Mouse (Mus musculus): ENCODE data around the gene Isca2. TPM values are rescaled to one million over a fixed set of nuclear protein-coding genes. Genes with fewer than 3 reads are reported as not detected.

Isca2 gene
- polyA plus RNA-seq, 1 experiment from 2014 or later = 105 TPM

GRCm38 (mm10) chr12:84806726-84807125 is 33.7 kb downstream of the Isca2 start:
- WGBS = 46% methylated on average over 5 of the region's 5 CpGs
- Histone ChIP-seq H3K4me3 (ENCODE audit: low read depth, low read length) (no peak overlapping the region), H3K36me3 (ENCODE audit: insufficient read depth, low read length) (no peaks in the 10 kb centered on the region), H3K9ac (replicated peaks; ENCODE audit: low read depth) (no peak overlapping the region), H3K27me3 (replicated peaks; ENCODE audit: insufficient read depth, low read length) (no peaks in the 10 kb centered on the region), H3K4me2 (replicated peaks; ENCODE audit: low read depth, low read length) (no peak overlapping the region), H3K9me3 (ENCODE audit: low read length) (no peaks in the 10 kb centered on the region), H3K4me1 (ENCODE audit: insufficient read depth, low read depth, low read length) (no peaks in the 10 kb centered on the region), H3K27ac (ENCODE audit: low read length) (no peak overlapping the region)
- ATAC-seq (no peak), DNase-seq (ENCODE audit: low spot score) (no peak)
- TF ChIP-seq CTCF (IDR thresholded peaks at IDR 0.05) (no peak), EP300 (IDR thresholded peaks at IDR 0.05) (no peak)

- 52% methylated on average over 13 of the region's 13 CpGs for WGBS
- no peak overlapping the region for H3K27ac ChIP-seq (ENCODE audit: low read length)
- no peaks in the 10 kb centered on the region for H3K27me3 ChIP-seq (replicated peaks; ENCODE audit: insufficient read depth, low read length)
- H3K9ac ChIP-seq (replicated peaks; ENCODE audit: low read depth) = no peak overlapping the region
- no peak for ATAC-seq
- DNase-seq (ENCODE audit: low spot score) = no peak
- H3K4me2 ChIP-seq (replicated peaks; ENCODE audit: low read depth, low read length) = no peak overlapping the region
- H3K9me3 ChIP-seq (ENCODE audit: low read length) = no peaks in the 10 kb centered on the region
- no peaks in the 10 kb centered on the region for H3K36me3 ChIP-seq (ENCODE audit: insufficient read depth, low read length)
- no peak for TF ChIP-seq EP300 (IDR thresholded peaks at IDR 0.05)
- TF ChIP-seq CTCF (IDR thresholded peaks at IDR 0.05) = no peak
- no peak overlapping the region for H3K4me3 ChIP-seq (ENCODE audit: low read depth, low read length)
- no peaks in the 10 kb centered on the region for H3K4me1 ChIP-seq (ENCODE audit: insufficient read depth, low read depth, low read length)
Measured at GRCm38 (mm10) chr12:84807351-84807750, 34.3 kb downstream of the Isca2 start.

GRCm38 (mm10) chr12:84809033-84809432 is 36.0 kb downstream of the Isca2 start:
- no peak for DNase-seq (ENCODE audit: low spot score)
- no peaks in the 10 kb centered on the region for H3K27me3 ChIP-seq (replicated peaks; ENCODE audit: insufficient read depth, low read length)

GRCm38 (mm10) chr12:84810810-84811209 is 37.8 kb downstream of the Isca2 start:
- ATAC-seq (peak; percentile 16; the same call in 1 of the 2 replicates), DNase-seq (ENCODE audit: low spot score) (peak; percentile 62)
- Histone ChIP-seq H3K36me3 (ENCODE audit: insufficient read depth, low read length) (no peaks in the 10 kb centered on the region), H3K4me2 (replicated peaks; ENCODE audit: low read depth, low read length) (no peak overlapping the region), H3K9me3 (ENCODE audit: low read length) (no peaks in the 10 kb centered on the region), H3K27ac (ENCODE audit: low read length) (no peak overlapping the region), H3K4me1 (ENCODE audit: insufficient read depth, low read depth, low read length) (peaks cover 6% of the 10 kb centered on the region), H3K27me3 (replicated peaks; ENCODE audit: insufficient read depth, low read length) (no peaks in the 10 kb centered on the region), H3K4me3 (ENCODE audit: low read depth, low read length) (no peak overlapping the region), H3K9ac (replicated peaks; ENCODE audit: low read depth) (no peak overlapping the region)
- WGBS = 29% methylated on average over 1 of the region's 1 CpGs
- TF ChIP-seq CTCF (IDR thresholded peaks at IDR 0.05) (no peak), EP300 (IDR thresholded peaks at IDR 0.05) (no peak)

More at GRCm38 (mm10) chr12:84809033-84809432, 36.0 kb downstream of the Isca2 start:
- Histone ChIP-seq H3K4me3 (ENCODE audit: low read depth, low read length) (no peak overlapping the region), H3K9ac (replicated peaks; ENCODE audit: low read depth) (no peak overlapping the region), H3K4me2 (replicated peaks; ENCODE audit: low read depth, low read length) (no peak overlapping the region), H3K27ac (ENCODE audit: low read length) (no peak overlapping the region), H3K9me3 (ENCODE audit: low read length) (no peaks in the 10 kb centered on the region), H3K36me3 (ENCODE audit: insufficient read depth, low read length) (no peaks in the 10 kb centered on the region), H3K4me1 (ENCODE audit: insufficient read depth, low read depth, low read length) (no peaks in the 10 kb centered on the region)
- TF ChIP-seq EP300 (IDR thresholded peaks at IDR 0.05) = no peak
- TF ChIP-seq CTCF (IDR thresholded peaks at IDR 0.05) = no peak
- WGBS = 68% methylated on average over 6 of the region's 6 CpGs
- no peak for ATAC-seq

GRCm38 (mm10) chr12:84811510-84811909 is 38.5 kb downstream of the Isca2 start:
- TF ChIP-seq EP300 (IDR thresholded peaks at IDR 0.05) = no peak
- TF ChIP-seq CTCF (IDR thresholded peaks at IDR 0.05) = no peak
- no peak overlapping the region for H3K4me2 ChIP-seq (replicated peaks; ENCODE audit: low read depth, low read length)
- H3K9me3 ChIP-seq (ENCODE audit: low read length) = no peaks in the 10 kb centered on the region
- H3K27me3 ChIP-seq (replicated peaks; ENCODE audit: insufficient read depth, low read length) = no peaks in the 10 kb centered on the region
- H3K4me1 ChIP-seq (ENCODE audit: insufficient read depth, low read depth, low read length) = peaks cover 6% of the 10 kb centered on the region
- H3K36me3 ChIP-seq (ENCODE audit: insufficient read depth, low read length) = no peaks in the 10 kb centered on the region
- no peak overlapping the region for H3K4me3 ChIP-seq (ENCODE audit: low read depth, low read length)
- H3K9ac ChIP-seq (replicated peaks; ENCODE audit: low read depth) = no peak overlapping the region
- no peak overlapping the region for H3K27ac ChIP-seq (ENCODE audit: low read length)
- 42% methylated on average over 4 of the region's 4 CpGs for WGBS
- ATAC-seq (no peak), DNase-seq (ENCODE audit: low spot score) (no peak)

- 51% methylated on average over 3 of the region's 3 CpGs for WGBS
- no peak overlapping the region for H3K9ac ChIP-seq (replicated peaks; ENCODE audit: low read depth)
- no peaks in the 10 kb centered on the region for H3K36me3 ChIP-seq (ENCODE audit: insufficient read depth, low read length)
- no peak overlapping the region for H3K27ac ChIP-seq (ENCODE audit: low read length)
- H3K4me1 ChIP-seq (ENCODE audit: insufficient read depth, low read depth, low read length) = peaks cover 6% of the 10 kb centered on the region
- no peaks in the 10 kb centered on the region for H3K27me3 ChIP-seq (replicated peaks; ENCODE audit: insufficient read depth, low read length)
- ATAC-seq = 0 out of 2 replicates have a peak, but pooled peaks have one; percentile 10
- DNase-seq (ENCODE audit: low spot score) = peak; percentile 55
- no peak overlapping the region for H3K4me2 ChIP-seq (replicated peaks; ENCODE audit: low read depth, low read length)
- TF ChIP-seq EP300 (IDR thresholded peaks at IDR 0.05) (no peak), CTCF (IDR thresholded peaks at IDR 0.05) (peak; percentile 63)
- H3K9me3 ChIP-seq (ENCODE audit: low read length) = no peaks in the 10 kb centered on the region
- no peak overlapping the region for H3K4me3 ChIP-seq (ENCODE audit: low read depth, low read length)
Measured at GRCm38 (mm10) chr12:84812004-84812403, 39.0 kb downstream of the Isca2 start.

- 41% methylated on average over 7 of the region's 7 CpGs for WGBS
- TF ChIP-seq EP300 (IDR thresholded peaks at IDR 0.05) = no peak
- peak; percentile 63 for TF ChIP-seq CTCF (IDR thresholded peaks at IDR 0.05)
- peak overlapping the region; percentile 47; the same call in 1 of the 2 replicates for H3K27ac ChIP-seq (ENCODE audit: low read length)
- H3K4me2 ChIP-seq (replicated peaks; ENCODE audit: low read depth, low read length) = no peak overlapping the region
- no peak overlapping the region for H3K9ac ChIP-seq (replicated peaks; ENCODE audit: low read depth)
- no peaks in the 10 kb centered on the region for H3K36me3 ChIP-seq (ENCODE audit: insufficient read depth, low read length)
- DNase-seq (ENCODE audit: low spot score) (peak; percentile 71), ATAC-seq (peak; percentile 19; the same call in 1 of the 2 replicates)
- H3K4me3 ChIP-seq (ENCODE audit: low read depth, low read length) = no peak overlapping the region
- no peaks in the 10 kb centered on the region for H3K9me3 ChIP-seq (ENCODE audit: low read length)
- peaks cover 6% of the 10 kb centered on the region for H3K4me1 ChIP-seq (ENCODE audit: insufficient read depth, low read depth, low read length)
- no peaks in the 10 kb centered on the region for H3K27me3 ChIP-seq (replicated peaks; ENCODE audit: insufficient read depth, low read length)
Measured at GRCm38 (mm10) chr12:84813773-84814172, 40.7 kb downstream of the Isca2 start.
